Mouse (Mus musculus) adrenal gland, adult 18-20 months (tissue): ENCODE results near the gene Sh3rf3. TPM values are rescaled to one million over a fixed set of nuclear protein-coding genes. Genes with fewer than 3 reads are reported as not detected.

Experiments
- DNase-seq, 2 experiments: peaks; one replicate each; pipeline ENCODE4 v3.0.0; 2021 to 2022; ENCODE audit warnings: low spot score in 2 of 2
- total RNA-seq, 2 experiments: library from RNA; stranded (reverse); gene quantifications; 1 replicate in 1 of 2; 2 replicates in 1 of 2; pipeline ENCODE4 v1.2.3; 2021

Gene Sh3rf3
- total RNA-seq, 2 experiments from 2014 or later = 0.80 to 0.99 TPM

DNA sequence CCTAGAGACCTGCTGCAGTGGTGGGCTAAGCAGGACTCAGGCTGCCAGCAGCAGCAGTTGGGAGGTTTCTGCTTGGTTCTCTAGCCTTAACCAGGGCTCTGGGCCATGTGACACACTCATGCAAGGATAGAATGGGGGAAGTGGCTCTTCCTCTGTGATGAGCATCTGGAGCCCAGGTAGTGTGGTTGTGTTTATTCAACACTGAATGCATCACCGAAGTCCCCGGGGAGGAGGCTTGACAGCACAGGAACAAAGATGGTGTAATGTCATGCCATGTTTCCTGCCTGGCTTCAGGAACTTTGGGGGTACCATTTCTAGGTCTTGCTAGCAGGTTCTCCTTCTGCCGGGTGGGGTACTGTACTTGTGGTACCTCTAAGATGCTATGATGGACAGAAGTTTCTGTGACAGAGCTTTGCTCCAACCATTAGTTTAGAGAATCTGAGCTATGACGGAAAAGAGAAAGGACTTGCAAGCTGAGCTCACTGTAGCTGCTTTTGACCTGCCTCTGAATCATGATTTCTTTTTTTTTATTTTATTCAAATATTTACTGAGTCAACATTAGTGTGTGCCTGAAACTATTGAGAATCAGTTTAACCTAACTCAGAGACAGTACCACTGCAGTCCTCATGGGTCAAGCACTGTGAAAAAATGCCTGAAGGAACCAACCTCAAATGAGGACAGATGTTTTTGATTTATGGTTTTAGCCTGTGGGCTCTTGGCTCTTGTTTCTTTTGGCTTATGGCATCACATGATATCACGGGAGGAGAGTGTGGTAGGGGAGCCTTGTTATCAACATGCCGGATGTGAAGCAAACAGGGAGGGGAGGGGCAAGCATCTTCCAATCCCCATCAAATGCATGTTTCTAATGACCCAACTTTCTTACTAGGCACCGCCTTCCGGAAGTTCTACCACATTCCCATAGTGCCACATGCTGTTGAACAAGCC, 102.4 kb downstream of the Sh3rf3 start:
- no peak for DNase-seq

- DNase-seq = no peak
These were observed 108.6 kb downstream of the Sh3rf3 start for GRCm38 (mm10) chr10:58921643-58922188.

DNA sequence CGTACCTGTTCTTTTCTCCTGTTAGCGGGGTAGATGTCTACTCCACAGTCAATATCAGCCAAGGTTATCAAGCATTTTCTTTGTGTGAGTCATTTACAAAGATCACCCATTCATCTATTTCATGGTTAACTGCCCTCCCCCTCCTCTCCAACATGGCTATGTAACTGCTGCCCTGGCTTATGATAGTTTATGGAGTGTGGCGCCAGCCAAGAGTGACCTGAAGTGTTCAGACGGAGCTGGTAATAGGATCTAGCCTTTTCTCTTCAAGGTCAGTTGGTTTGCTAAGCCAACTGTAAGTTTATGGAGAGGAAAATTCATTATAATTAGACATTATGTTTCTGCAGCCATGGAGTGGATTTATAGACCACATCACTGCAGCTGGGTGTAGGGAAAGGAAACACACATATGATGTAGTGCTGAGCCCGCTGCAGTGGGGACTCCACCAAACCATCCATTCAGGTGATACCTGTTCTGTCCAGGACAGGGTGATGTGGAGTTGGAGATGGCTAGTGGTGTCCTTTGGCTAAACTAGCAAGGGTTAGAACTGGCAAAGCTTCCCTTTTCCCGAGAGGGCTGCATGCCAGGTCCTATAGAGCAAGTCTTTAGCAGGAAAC, 109.2 kb downstream of the Sh3rf3 start:
- no peak for DNase-seq

GRCm38 (mm10) chr10:58922993-58923392, 109.8 kb downstream of the Sh3rf3 start:
- no peak for DNase-seq

DNA sequence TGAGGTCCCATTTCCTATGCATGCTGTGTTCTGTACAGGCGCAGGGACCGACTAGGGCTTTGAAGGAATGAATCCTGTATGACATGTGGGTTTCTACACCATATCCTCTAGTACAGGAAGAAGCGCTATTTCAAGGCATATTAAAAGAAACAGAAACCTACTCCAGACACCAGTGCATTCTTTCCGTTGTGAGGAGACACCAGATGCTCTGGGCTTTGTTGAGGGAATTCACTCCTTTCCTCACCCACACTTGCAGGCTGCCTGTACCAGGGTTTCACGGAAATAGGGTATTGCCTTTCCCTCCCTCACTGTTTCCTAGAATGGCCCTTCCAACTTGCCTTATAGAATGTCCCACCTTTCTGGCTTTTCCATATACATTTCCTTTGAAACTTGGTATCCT, 113.4 kb downstream of the Sh3rf3 start:
- DNase-seq = no peak

DNA sequence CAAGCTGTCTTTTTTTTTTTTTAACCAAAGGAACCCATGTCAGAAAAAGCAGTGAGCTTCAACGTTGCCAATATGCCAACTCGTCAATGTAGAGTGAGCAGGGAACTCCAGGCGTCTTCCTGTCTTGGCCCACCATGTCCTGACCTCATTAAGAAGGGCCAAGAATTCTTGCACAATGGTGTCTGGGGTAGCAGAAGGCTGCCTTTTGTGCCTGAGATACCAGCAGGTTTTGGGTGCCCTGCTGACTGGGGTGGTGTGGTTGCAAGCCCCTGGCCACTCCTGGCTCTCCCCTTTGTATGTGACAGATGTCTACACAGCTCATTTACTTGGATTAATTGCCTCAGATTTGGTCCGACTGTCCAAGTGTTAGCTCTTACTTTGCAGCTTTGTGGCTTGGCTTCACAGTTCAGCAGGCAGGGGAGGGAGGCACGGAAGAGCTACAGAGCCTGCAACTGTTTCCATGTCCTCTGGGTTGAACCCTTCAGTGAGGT, 115.8 kb downstream of the Sh3rf3 start:
- DNase-seq = no peak

- DNase-seq = no peak
These were observed 119.1 kb downstream of the Sh3rf3 start for GRCm38 (mm10) chr10:58932151-58932773.

- DNase-seq = no peak
These were observed 122.4 kb downstream of the Sh3rf3 start for GRCm38 (mm10) chr10:58935606-58936005.

GRCm38 (mm10) chr10:58936441-58936860, 123.3 kb downstream of the Sh3rf3 start:
- DNase-seq = no peak

GRCm38 (mm10) chr10:58937521-58937920, 124.4 kb downstream of the Sh3rf3 start:
- no peak for DNase-seq

DNA sequence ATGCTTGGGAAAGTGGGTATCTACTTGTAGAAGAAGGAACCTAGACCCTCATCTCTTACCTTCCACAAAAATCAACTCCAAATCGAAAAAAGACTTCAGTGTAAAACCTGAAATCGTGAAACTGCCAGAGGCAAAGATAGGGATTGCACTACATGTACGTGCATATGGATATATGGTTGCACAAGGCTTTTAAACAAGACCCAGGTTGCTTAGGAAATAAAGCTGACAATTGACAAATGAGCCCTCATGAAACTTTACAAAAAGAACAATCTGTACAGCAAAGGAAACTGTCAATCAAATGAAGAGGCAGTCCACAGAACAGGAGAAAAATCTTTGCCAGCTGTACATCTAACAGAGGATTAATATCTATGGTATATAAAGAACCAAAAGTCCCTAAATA, 129.7 kb downstream of the Sh3rf3 start:
- DNase-seq = no peak

DNA sequence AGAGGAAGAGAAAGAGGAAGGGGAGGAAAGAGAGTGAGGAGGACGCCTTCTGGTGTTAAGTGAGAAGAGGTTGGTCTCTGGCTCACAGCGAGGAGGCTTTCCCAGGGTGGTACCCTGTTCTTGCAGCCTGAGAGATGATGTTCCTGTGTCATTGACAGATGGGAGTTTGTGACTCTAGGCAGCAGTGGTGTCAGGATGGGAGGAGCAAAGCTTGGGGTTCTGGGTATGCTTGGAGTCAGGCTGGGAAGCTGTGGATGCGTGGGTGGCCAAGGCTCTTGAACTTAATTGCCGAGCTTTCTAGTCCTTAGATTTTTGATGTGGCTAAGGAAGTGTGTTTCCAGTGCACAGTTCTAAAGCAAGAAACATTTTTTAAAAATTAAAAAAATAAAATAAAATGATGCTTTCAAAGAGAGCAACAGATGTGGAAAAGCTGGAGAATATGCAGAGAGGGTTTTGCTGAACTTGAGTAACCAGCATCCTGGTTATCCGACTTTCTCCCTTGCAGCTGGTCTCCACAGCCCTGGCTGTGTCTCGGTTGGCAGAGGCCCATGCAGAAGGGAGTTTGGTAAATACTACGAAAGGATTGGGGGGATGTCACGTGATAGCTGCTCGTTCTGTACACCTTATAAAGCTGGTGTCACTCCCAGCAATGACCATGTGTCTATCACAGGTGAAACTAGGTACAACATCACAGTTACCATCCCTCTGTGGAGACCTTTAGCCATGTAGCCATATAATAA, 130.7 kb downstream of the Sh3rf3 start:
- no peak for DNase-seq

- DNase-seq = no peak
These were observed 131.8 kb downstream of the Sh3rf3 start for GRCm38 (mm10) chr10:58944930-58945329.

GRCm38 (mm10) chr10:58949770-58950638, 136.8 kb downstream of the Sh3rf3 start:
- DNase-seq = no peak

DNA sequence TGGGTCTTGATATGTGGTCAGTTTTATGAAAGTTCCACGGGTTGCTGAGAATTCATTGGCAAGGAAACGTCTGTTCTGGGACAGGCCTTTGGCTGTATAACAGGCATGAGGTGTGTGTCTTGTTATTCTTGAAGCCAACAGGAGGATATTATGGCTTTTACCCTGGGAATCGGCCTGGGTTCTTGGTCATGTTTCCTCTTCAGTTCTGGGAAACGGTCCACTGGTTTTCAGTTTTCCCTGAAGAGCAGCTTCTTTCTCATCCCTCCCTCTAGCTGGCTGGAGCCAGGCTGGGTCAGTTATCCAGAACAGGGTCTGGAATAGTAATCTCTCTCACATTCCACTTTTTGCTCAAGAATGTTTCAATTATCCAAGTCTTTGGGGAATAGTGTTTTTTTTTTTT, 147.0 kb downstream of the Sh3rf3 start:
- DNase-seq = no peak

DNA sequence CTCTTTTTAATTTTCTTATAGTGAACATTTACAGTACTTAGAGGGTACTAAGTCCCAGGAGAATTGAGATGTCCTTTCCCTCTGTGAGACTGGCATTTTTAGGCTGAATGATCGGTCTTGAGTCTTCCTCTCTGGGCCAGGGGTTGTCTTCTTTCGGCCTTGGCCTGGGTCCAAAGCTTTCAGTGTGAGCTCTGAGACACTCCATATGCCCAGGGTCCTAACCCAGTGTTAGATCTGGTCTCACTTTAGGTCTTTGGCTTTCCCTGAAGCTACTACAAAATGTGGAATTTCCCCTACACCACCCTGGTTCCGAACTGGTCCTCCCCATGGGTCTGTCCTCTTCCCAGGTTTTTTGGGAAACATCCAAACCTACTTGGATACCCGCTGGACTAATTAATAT, 155.1 kb downstream of the Sh3rf3 start:
- DNase-seq = no peak

- no peak for DNase-seq
These were observed 156.2 kb downstream of the Sh3rf3 start for GRCm38 (mm10) chr10:58969351-58969750.

- DNase-seq = no peak
These were observed 159.0 kb downstream of the Sh3rf3 start for GRCm38 (mm10) chr10:58972115-58972514.

- no peak for DNase-seq
These were observed 161.0 kb downstream of the Sh3rf3 start for GRCm38 (mm10) chr10:58974138-58974537.
